Mouse (Mus musculus) neural tube, embryonic 14.5 days (tissue): ENCODE data around the gene Whrn. TPM values are rescaled to one million over a fixed set of nuclear protein-coding genes. Genes with fewer than 3 reads are reported as not detected.

Experiments used
- ATAC-seq: fragments of 200-750 bp; cut with Nextera tagmentation; 2 replicates; pipeline ENCODE4 v1.8.0; 2017; ENCODE audit warnings: low read depth, mild to moderate bottlenecking, moderate TSS enrichment, moderate library complexity
- H3K27ac ChIP-seq: fragments of 300-500 bp; sonication (generic); 2 replicates; pipeline ENCODE4 v1.5.1; 2014; ENCODE audit warnings: low read depth, mild to moderate bottlenecking, control low read depth, low read length, moderate library complexity, mixed read lengths
- H3K27me3 ChIP-seq: fragments of 300-500 bp; sonication (generic); 2 replicates; pipeline ENCODE4 v1.6.1; 2014; ENCODE audit warnings: low read length; ENCODE audit not compliant: control insufficient read depth, insufficient read depth
- H3K36me3 ChIP-seq: fragments of 300-500 bp; sonication (generic); 2 replicates; pipeline ENCODE4 v1.6.1; 2014; ENCODE audit warnings: low read length, mixed read lengths; ENCODE audit not compliant: control insufficient read depth, insufficient read depth
- H3K4me1 ChIP-seq: fragments of 300-500 bp; sonication (generic); 2 replicates; pipeline ENCODE4 v1.6.1; 2014; ENCODE audit warnings: low read length; ENCODE audit not compliant: control insufficient read depth, insufficient read depth
- H3K4me2 ChIP-seq: fragments of 300-500 bp; sonication (generic); 2 replicates; pipeline ENCODE4 v1.6.1; 2014; ENCODE audit warnings: mild to moderate bottlenecking, low read depth, low read length, control low read depth
- H3K4me3 ChIP-seq: fragments of 300-500 bp; sonication (generic); 2 replicates; pipeline ENCODE4 v1.5.1; 2014; ENCODE audit warnings: low read depth, low read length, control low read depth, mixed read lengths
- H3K9ac ChIP-seq: fragments of 300-500 bp; sonication (generic); replicated peaks from 2 replicates; pipeline ENCODE4 v1.6.1; 2014; ENCODE audit warnings: low read depth, mild to moderate bottlenecking, control low read depth, low read length, mixed read lengths
- H3K9me3 ChIP-seq: fragments of 300-500 bp; sonication (generic); 2 replicates; pipeline ENCODE4 v1.6.1; 2016; ENCODE audit warnings: low read length; ENCODE audit not compliant: control insufficient read depth
- WGBS: fragments of 180-500 bp; shearing (Covaris S2); extraction: QIAGEN DNeasy Blood & Tissue Kit; methylation state at CpG from one replicate; pipeline ENCODE4 v1.1.7; 2014; 5-methylcytosine and 5-hydroxymethylcytosine counted together
- polyA plus RNA-seq: library from polyadenylated mRNA; unstranded; fragments of >200 nt; fragmentation: Nextera tagmentation; extraction: Ambion mirVana; gene quantifications from 2 replicates; pipeline ENCODE4 v1.2.1, GENCODE M21; 2014

Gene Whrn
- polyA plus RNA-seq, 1 experiment from 2014 or later: 4.0 TPM

DNA sequence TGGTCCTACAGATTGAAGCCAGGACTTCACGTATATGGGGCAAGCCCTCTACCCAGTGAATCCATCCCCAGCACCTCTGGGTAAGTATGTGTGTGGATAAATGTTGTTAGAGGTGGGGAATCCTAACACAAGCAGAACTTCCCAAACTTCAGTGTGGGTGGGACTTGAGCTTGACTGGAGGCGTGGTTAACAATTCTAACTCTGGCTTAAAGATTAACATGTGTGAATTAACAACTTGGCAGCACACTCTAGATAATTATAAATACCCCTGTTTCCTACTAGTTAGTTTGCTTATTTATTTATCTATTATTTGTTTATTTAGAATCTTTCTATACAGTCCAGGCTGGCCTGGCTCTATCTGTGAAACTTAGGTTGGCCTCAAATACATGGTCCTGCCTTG, 7.9 kb downstream of the Whrn start:
- H3K4me1 ChIP-seq: peaks cover 12% of the 10 kb centered on the region; the same call in 1 of the 2 replicates
- H3K9me3 ChIP-seq: no peaks in the 10 kb centered on the region
- H3K27me3 ChIP-seq: no peaks in the 10 kb centered on the region
- WGBS: 95% methylated on average over 2 of the region's 2 CpGs
- ATAC-seq: no peak
- H3K4me3 ChIP-seq: no peak overlapping the region
- no peak overlapping the region for H3K27ac ChIP-seq
- H3K4me2 ChIP-seq: no peak overlapping the region
- H3K36me3 ChIP-seq: no peaks in the 10 kb centered on the region
- no peak overlapping the region for H3K9ac ChIP-seq

DNA sequence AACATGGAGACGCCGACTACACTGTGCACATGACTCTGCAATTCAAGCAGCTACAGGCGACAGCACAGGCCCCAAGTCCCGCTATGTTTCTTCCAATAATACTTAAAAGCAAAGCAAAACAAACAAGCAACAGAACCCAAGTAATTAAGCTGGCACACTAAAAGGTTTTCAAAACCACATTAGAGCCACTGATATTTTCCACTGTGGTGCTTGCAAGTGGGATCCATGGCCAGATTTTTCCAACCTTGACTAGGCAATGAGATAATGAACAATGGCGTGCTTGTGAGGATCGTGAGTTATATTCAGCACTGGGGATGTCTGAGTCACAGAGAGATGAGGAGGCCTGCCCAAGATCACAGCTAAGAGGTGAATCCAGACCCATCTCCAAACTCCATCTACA, 8.5 kb downstream of the Whrn start:
- no peak for ATAC-seq
- H3K27ac ChIP-seq: no peak overlapping the region
- WGBS: 61% methylated on average over 6 of the region's 6 CpGs

DNA sequence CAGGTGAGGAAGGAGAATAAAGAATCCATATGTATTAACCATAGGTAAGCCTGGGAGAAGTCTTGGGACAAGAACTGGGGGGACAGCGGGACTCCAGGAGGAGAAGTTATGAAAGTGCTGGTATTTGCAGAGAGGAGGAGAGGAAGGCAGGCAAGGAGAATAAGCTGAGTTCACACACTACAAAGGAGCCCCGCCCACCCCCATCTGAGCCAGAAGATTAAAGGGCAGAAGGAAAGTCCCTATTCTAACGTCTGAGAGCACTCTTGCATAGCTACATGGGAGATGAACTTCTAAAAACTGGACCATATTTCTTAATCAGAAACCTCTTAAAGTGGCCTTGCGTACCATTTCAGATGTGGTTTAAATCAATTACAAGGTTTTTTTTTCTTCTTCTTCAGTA, 9.3 kb downstream of the Whrn start:
- no peak for ATAC-seq
- H3K9ac ChIP-seq: no peak overlapping the region
- H3K4me1 ChIP-seq: 0 out of 2 replicates have a peak, but pooled peaks cover 9% of the 10 kb centered on the region
- WGBS: 39% methylated on average over 4 of the region's 4 CpGs
- H3K36me3 ChIP-seq: no peaks in the 10 kb centered on the region
- H3K4me3 ChIP-seq: no peak overlapping the region
- H3K27ac ChIP-seq: no peak overlapping the region
- no peaks in the 10 kb centered on the region for H3K9me3 ChIP-seq
- no peaks in the 10 kb centered on the region for H3K27me3 ChIP-seq
- H3K4me2 ChIP-seq: no peak overlapping the region

More for the DNA sequence above, 8.5 kb downstream of the Whrn start:
- H3K36me3 ChIP-seq: no peaks in the 10 kb centered on the region
- no peaks in the 10 kb centered on the region for H3K27me3 ChIP-seq
- no peak overlapping the region for H3K4me3 ChIP-seq
- 0 out of 2 replicates have a peak, but pooled peaks cover 9% of the 10 kb centered on the region for H3K4me1 ChIP-seq
- no peak overlapping the region for H3K4me2 ChIP-seq
- no peak overlapping the region for H3K9ac ChIP-seq
- H3K9me3 ChIP-seq: no peaks in the 10 kb centered on the region

GRCm38 (mm10) chr4:63483741-63484140, 12.1 kb downstream of the Whrn start:
- H3K4me3 ChIP-seq: no peak overlapping the region
- H3K27me3 ChIP-seq: no peaks in the 10 kb centered on the region
- H3K36me3 ChIP-seq: no peaks in the 10 kb centered on the region
- H3K4me1 ChIP-seq: 0 out of 2 replicates have a peak, but pooled peaks cover 13% of the 10 kb centered on the region
- H3K27ac ChIP-seq: no peak overlapping the region
- H3K9me3 ChIP-seq: no peaks in the 10 kb centered on the region
- no peak overlapping the region for H3K9ac ChIP-seq
- WGBS: 27% methylated on average over 7 of the region's 7 CpGs
- no peak overlapping the region for H3K4me2 ChIP-seq
- no peak for ATAC-seq

- Histone ChIP-seq H3K4me1 (0 out of 2 replicates have a peak, but pooled peaks cover 8% of the 10 kb centered on the region), H3K9ac (no peak overlapping the region), H3K4me2 (no peak overlapping the region), H3K36me3 (no peaks in the 10 kb centered on the region), H3K4me3 (no peak overlapping the region), H3K27ac (no peak overlapping the region), H3K27me3 (no peaks in the 10 kb centered on the region), H3K9me3 (no peaks in the 10 kb centered on the region)
- ATAC-seq: no peak
- WGBS: 43% methylated on average over 11 of the region's 11 CpGs
These were observed 15.0 kb downstream of the Whrn start for GRCm38 (mm10) chr4:63480845-63481167.

DNA sequence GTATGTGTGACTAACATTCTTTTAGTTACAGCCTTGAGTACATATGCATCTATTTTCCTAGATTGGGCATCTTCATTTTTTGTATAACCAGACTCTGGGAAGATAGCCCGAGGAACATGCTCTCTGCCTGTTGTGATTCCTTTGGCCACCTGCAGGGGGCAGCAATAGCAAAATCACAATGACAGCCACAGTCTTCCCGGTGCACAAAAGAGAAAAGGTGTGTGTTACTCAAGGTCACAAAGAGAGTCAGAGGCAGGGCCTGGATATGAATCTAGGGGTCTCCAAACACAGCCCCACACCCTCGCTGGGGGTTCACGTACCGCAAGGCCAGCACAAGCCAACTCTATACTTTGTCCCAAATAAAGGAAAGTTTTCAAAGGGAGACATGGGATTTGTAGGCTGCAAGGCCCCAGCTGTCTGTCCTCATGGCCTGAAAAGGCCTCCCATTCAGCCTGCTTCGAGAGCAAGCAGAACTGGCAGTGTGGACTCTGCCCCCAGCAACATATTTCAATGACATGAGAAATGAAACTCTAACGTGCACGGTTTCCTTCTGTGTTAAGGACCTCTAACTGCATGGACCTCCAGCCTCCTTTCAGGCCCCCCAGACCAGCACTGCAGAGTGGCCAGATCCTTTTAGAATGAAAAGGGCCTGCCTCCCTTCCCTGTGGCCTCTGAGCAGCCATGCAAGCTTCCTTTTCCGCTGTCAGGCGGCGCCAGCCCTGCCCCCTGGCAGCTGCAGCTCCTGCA, 15.5 kb downstream of the Whrn start:
- Histone ChIP-seq H3K27me3 (no peaks in the 10 kb centered on the region), H3K27ac (no peak overlapping the region), H3K4me3 (no peak overlapping the region), H3K4me1 (0 out of 2 replicates have a peak, but pooled peaks cover 8% of the 10 kb centered on the region), H3K9ac (no peak overlapping the region), H3K9me3 (no peaks in the 10 kb centered on the region), H3K36me3 (no peaks in the 10 kb centered on the region), H3K4me2 (no peak overlapping the region)
- ATAC-seq: peak; percentile 50; the same call in 1 of the 2 replicates
- WGBS: 26% methylated on average over 11 of the region's 11 CpGs

GRCm38 (mm10) chr4:63478036-63478435, 17.8 kb downstream of the Whrn start:
- Histone ChIP-seq H3K36me3 (no peaks in the 10 kb centered on the region), H3K4me3 (no peak overlapping the region), H3K9me3 (no peaks in the 10 kb centered on the region), H3K4me1 (peaks cover 4% of the 10 kb centered on the region; the same call in 1 of the 2 replicates), H3K4me2 (no peak overlapping the region), H3K27ac (no peak overlapping the region), H3K27me3 (no peaks in the 10 kb centered on the region), H3K9ac (no peak overlapping the region)
- no peak for ATAC-seq
- WGBS: 92% methylated on average over 7 of the region's 7 CpGs

GRCm38 (mm10) chr4:63476891-63477290, 18.9 kb downstream of the Whrn start:
- 94% methylated on average over 6 of the region's 6 CpGs for WGBS
- Histone ChIP-seq H3K9ac (no peak overlapping the region), H3K4me3 (no peak overlapping the region), H3K36me3 (no peaks in the 10 kb centered on the region), H3K9me3 (no peaks in the 10 kb centered on the region), H3K4me1 (peaks cover 4% of the 10 kb centered on the region; the same call in 1 of the 2 replicates), H3K27me3 (no peaks in the 10 kb centered on the region), H3K4me2 (no peak overlapping the region), H3K27ac (no peak overlapping the region)
- ATAC-seq: no peak

DNA sequence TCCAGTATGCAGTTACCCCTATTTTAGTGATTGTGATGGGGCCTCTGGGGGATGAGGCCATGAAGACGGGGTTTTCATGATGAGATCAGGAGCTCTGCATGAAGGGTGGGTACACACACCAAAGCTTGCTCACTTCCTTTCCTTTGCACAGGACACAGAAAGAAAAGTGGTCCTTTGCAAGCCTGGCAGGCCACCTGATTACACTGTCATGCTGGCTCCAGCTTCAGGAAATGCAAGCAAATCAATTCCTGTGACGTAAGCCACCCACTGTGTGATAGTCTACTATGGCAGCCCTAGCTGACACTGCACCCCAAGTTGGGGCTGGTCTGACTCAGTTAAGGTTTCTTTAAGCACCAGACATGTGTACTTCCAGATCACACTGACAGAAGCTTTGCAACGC, 20.6 kb downstream of the Whrn start:
- 57% methylated on average over 3 of the region's 3 CpGs for WGBS
- no peak for ATAC-seq
- Histone ChIP-seq H3K9me3 (no peaks in the 10 kb centered on the region), H3K9ac (no peak overlapping the region), H3K4me3 (no peak overlapping the region), H3K27ac (no peak overlapping the region), H3K36me3 (no peaks in the 10 kb centered on the region), H3K4me1 (no peaks in the 10 kb centered on the region; the same call in 1 of the 2 replicates), H3K27me3 (no peaks in the 10 kb centered on the region), H3K4me2 (no peak overlapping the region)
